Mouse (Mus musculus) limb, embryonic 14.5 days (tissue): ENCODE measurements around the gene Tnrc6c. TPM values are rescaled to one million over a fixed set of nuclear protein-coding genes. Genes with fewer than 3 reads are reported as not detected.
A peak's percentile ranks its signal among the peaks of the same experiment; 100 is the strongest.

Experiments used
- ATAC-seq: fragments of 200-750 bp; cut with Nextera tagmentation; 2 replicates; pipeline ENCODE4 v1.8.0; 2017; ENCODE audit warnings: low read depth, moderate number of reproducible peaks, moderate TSS enrichment; ENCODE audit not compliant: low FRiP score
- DNase-seq: peaks from one replicate; pipeline ENCODE4 v3.0.0-alpha.2; 2015; ENCODE audit warnings: low spot score
- H3K27ac ChIP-seq: fragments of 300-500 bp; sonication (generic); replicated peaks from 2 replicates; pipeline ENCODE4 v1.5.1; 2014; ENCODE audit warnings: low read depth, mild to moderate bottlenecking, low read length, moderate library complexity, mixed read lengths
- H3K27me3 ChIP-seq: fragments of 300-500 bp; sonication (generic); 2 replicates; pipeline ENCODE4 v1.6.1; 2014; ENCODE audit warnings: low read length, mixed read lengths; ENCODE audit not compliant: control insufficient read depth, insufficient read depth
- H3K36me3 ChIP-seq: fragments of 300-500 bp; sonication (generic); 2 replicates; pipeline ENCODE4 v1.6.1; 2014; ENCODE audit warnings: mild to moderate bottlenecking, low read length, moderate library complexity, mixed read lengths; ENCODE audit not compliant: control insufficient read depth, insufficient read depth
- H3K4me1 ChIP-seq: fragments of 300-500 bp; sonication (generic); 2 replicates; pipeline ENCODE4 v1.6.1; 2014; ENCODE audit warnings: antibody characterized with exemption, low read length, mixed read lengths; ENCODE audit not compliant: control insufficient read depth, insufficient read depth
- H3K4me2 ChIP-seq: fragments of 300-500 bp; sonication (generic); replicated peaks from 2 replicates; pipeline ENCODE4 v1.6.1; 2014; ENCODE audit warnings: low read depth, mild to moderate bottlenecking, low read length, moderate library complexity; ENCODE audit not compliant: severe bottlenecking
- H3K4me3 ChIP-seq: fragments of 300-500 bp; sonication (generic); replicated peaks from 2 replicates; pipeline ENCODE4 v1.5.1; 2014; ENCODE audit warnings: low read length
- H3K9ac ChIP-seq: fragments of 300-500 bp; sonication (generic); 2 replicates; pipeline ENCODE4 v1.6.1; 2014; ENCODE audit warnings: mild to moderate bottlenecking, low read depth, low read length, moderate library complexity; ENCODE audit not compliant: severe bottlenecking
- H3K9me3 ChIP-seq: fragments of 300-500 bp; sonication (generic); 2 replicates; pipeline ENCODE4 v1.6.1; 2016; ENCODE audit warnings: low read length; ENCODE audit not compliant: control insufficient read depth
- POLR2A ChIP-seq: fragments of 200-500 bp; IDR thresholded peaks from 2 replicates; pipeline ENCODE4 v1.8.0; 2012; ENCODE audit warnings: inconsistent platforms, mild to moderate bottlenecking, moderate library complexity, borderline replicate concordance; ENCODE audit not compliant: insufficient read depth, insufficient read length; ENCODE audit errors: extremely low read depth
- WGBS: fragments of 180-500 bp; shearing (Covaris S2); extraction: QIAGEN DNeasy Blood & Tissue Kit; methylation state at CpG from one replicate; pipeline ENCODE4 v1.1.7; 2014; 5-methylcytosine and 5-hydroxymethylcytosine counted together
- polyA plus RNA-seq, 2 experiments: library from polyadenylated mRNA; depleted of rRNA in 1 of 2; stranded (reverse) in 1 of 2; unstranded in 1 of 2; fragments of >200 nt; fragmentation: Nextera tagmentation in 1 of 2; extraction: Ambion mirVana in 1 of 2; gene quantifications; 2 replicates each; pipeline versions ENCODE4 v1.2.1 to v1.2.3; 2012 to 2014

Tnrc6c gene
- polyA plus RNA-seq, 2 experiments = 18.1 to 34.7 TPM

DNA sequence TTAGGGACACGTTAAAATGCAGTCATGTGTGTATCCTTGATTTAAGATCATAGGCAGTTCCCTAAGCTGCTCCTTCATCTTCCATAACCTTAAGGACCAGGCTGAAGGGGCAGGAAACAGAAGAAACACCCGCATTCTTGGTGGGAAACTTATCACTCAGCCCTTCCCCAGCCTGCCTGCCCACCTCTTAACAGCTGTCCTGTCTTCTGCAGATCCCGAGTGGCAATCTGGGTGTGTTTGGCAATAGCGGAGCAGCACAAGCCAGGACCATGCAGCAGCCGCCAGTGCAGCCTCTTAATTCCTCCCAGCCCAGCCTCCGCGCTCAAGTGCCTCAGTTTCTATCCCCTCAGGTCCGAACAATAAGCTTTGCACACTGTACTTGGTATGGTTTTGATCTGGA is 88.6 kb downstream of the Tnrc6c start:
- no peak overlapping the region for H3K4me3 ChIP-seq
- WGBS = 77% methylated on average over 8 of the region's 8 CpGs
- no peak for TF ChIP-seq POLR2A
- peaks cover 97% of the 10 kb centered on the region for H3K36me3 ChIP-seq
- H3K9ac ChIP-seq = no peak overlapping the region
- no peaks in the 10 kb centered on the region for H3K9me3 ChIP-seq
- H3K4me2 ChIP-seq = no peak overlapping the region
- DNase-seq (no peak), ATAC-seq (no peak)
- H3K27ac ChIP-seq = no peak overlapping the region
- no peaks in the 10 kb centered on the region for H3K27me3 ChIP-seq
- H3K4me1 ChIP-seq = no peaks in the 10 kb centered on the region

GRCm38 (mm10) chr11:117743454-117744030 is 89.5 kb downstream of the Tnrc6c start:
- Histone ChIP-seq H3K9me3 (no peaks in the 10 kb centered on the region), H3K36me3 (peaks cover 98% of the 10 kb centered on the region), H3K4me1 (no peaks in the 10 kb centered on the region), H3K4me2 (no peak overlapping the region), H3K4me3 (no peak overlapping the region), H3K27me3 (no peaks in the 10 kb centered on the region), H3K9ac (no peak overlapping the region), H3K27ac (no peak overlapping the region)
- ATAC-seq = no peak
- DNase-seq = peak; percentile 8
- no peak for TF ChIP-seq POLR2A
- 16% methylated on average over 4 of the region's 4 CpGs for WGBS

DNA sequence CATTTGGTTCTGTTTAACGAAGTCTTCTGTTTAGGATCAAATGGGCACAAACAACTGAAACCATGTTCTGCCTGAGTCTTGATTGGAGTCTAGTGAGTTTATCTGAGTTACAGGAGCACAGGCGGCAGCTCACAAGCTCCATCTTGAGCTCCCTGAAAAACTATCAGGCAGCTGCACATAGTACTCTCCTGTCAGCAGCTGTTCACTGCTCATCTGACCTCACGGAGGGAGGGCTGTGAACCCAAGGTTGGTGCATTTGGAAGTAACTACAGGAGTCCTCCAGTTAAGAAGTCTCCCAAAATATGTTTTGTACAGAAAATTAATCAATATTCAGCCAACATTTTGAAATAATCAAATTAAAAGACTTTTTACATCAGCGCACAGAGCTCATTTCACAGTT is 94.5 kb downstream of the Tnrc6c start:
- Histone ChIP-seq H3K27me3 (no peaks in the 10 kb centered on the region), H3K4me3 (no peak overlapping the region), H3K27ac (no peak overlapping the region), H3K9ac (no peak overlapping the region), H3K4me2 (no peak overlapping the region), H3K4me1 (no peaks in the 10 kb centered on the region), H3K36me3 (peaks cover 96% of the 10 kb centered on the region), H3K9me3 (no peaks in the 10 kb centered on the region)
- DNase-seq = no peak
- 0 out of 2 replicates have a peak, but pooled peaks have one; percentile 34 for ATAC-seq
- 73% methylated on average over 4 of the region's 4 CpGs for WGBS
- TF ChIP-seq POLR2A = no peak

- Histone ChIP-seq H3K9me3 (no peaks in the 10 kb centered on the region), H3K4me3 (no peak overlapping the region), H3K9ac (no peak overlapping the region), H3K27me3 (no peaks in the 10 kb centered on the region), H3K27ac (no peak overlapping the region), H3K4me1 (no peaks in the 10 kb centered on the region), H3K4me2 (no peak overlapping the region), H3K36me3 (peaks cover 98% of the 10 kb centered on the region)
- 87% methylated on average over 10 of the region's 10 CpGs for WGBS
- no peak; the same call in 1 of the 2 replicates for ATAC-seq
- TF ChIP-seq POLR2A = no peak
- no peak for DNase-seq
Observed at GRCm38 (mm10) chr11:117749414-117749813, 95.3 kb downstream of the Tnrc6c start.

GRCm38 (mm10) chr11:117751544-117751943 is 97.5 kb downstream of the Tnrc6c start:
- no peak for TF ChIP-seq POLR2A
- DNase-seq = no peak
- no peak overlapping the region for H3K27ac ChIP-seq
- H3K9ac ChIP-seq = no peak overlapping the region
- no peak overlapping the region for H3K4me2 ChIP-seq
- 87% methylated on average over 6 of the region's 6 CpGs for WGBS
- H3K9me3 ChIP-seq = no peaks in the 10 kb centered on the region
- H3K4me3 ChIP-seq = no peak overlapping the region
- H3K36me3 ChIP-seq = peaks cover 98% of the 10 kb centered on the region
- ATAC-seq = no peak
- no peaks in the 10 kb centered on the region for H3K27me3 ChIP-seq
- H3K4me1 ChIP-seq = no peaks in the 10 kb centered on the region

- Histone ChIP-seq H3K4me1 (no peaks in the 10 kb centered on the region), H3K4me3 (no peak overlapping the region), H3K27me3 (no peaks in the 10 kb centered on the region), H3K9me3 (no peaks in the 10 kb centered on the region), H3K27ac (no peak overlapping the region), H3K4me2 (no peak overlapping the region), H3K9ac (no peak overlapping the region), H3K36me3 (peaks cover 96% of the 10 kb centered on the region)
- DNase-seq (no peak), ATAC-seq (no peak)
- WGBS = 95% methylated on average over 7 of the region's 7 CpGs
- TF ChIP-seq POLR2A = no peak
Observed at GRCm38 (mm10) chr11:117755891-117756290, 101.8 kb downstream of the Tnrc6c start.
